Mouse (Mus musculus): ENCODE results near the gene Nfkb2. TPM values are rescaled to one million over a fixed set of nuclear protein-coding genes. Genes with fewer than 3 reads are reported as not detected.

Nfkb2 gene
- polyA plus RNA-seq, 1 experiment from 2014 or later: 6.8 TPM

DNA sequence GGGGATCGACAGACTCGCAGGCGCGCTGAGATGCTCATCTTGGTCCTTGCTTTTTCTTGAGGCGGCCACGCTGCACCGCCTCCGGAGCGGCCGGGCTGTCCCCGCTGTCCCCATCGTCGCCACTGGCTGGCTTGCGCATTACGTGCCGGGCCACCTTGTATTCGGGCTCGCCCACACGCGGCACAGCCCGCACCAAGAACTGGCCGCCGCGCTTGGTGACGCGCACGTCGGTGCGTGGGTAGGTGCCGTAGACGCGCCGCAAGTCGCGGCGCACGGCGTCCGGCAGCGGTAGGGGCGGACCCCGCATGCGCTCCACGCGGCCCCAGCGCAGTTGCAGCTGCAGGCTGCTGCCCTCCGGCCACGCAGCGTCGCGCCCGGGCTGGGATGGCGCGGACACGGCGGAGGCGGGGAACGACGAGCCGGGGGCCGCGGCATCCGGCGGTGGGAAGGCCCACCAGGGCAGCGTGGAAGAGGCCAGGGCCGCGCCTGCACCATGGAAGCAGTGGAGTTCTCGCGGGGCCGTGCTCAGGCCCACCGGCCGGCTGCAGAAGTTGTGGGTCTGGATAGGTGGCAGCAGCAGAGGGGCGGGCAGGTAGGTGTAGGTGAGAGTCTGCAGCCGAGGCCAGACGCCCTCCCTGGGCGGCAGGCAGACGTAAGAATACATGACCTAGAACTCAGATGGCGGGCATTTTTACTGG, 44.8 kb downstream of the Nfkb2 start:
- Histone ChIP-seq H3K9me3 (ENCODE audit: control insufficient read depth, low read length) (no peaks in the 10 kb centered on the region), H3K4me3 (ENCODE audit: low read depth, low read length) (peak overlapping the region; percentile 53), H3K27me3 (ENCODE audit: control insufficient read depth, insufficient read depth, low read length) (0 out of 2 replicates have a peak, but pooled peaks cover 6% of the 10 kb centered on the region), H3K27ac (replicated peaks; ENCODE audit: low read depth, low read length) (peak overlapping the region; percentile 22; the same call in 1 of the 2 replicates), H3K4me1 (ENCODE audit: control insufficient read depth, insufficient read depth, low read length) (no peaks in the 10 kb centered on the region), H3K36me3 (ENCODE audit: control insufficient read depth, insufficient read depth, low read length) (no peaks in the 10 kb centered on the region), H3K9ac (ENCODE audit: low read length) (peak overlapping the region; percentile 72), H3K4me2 (ENCODE audit: low read depth, severe bottlenecking) (peak overlapping the region; percentile 73)
- ATAC-seq (ENCODE audit: insufficient number of reproducible peaks, low FRiP score, low TSS enrichment, low read depth) (peak; percentile 73), DNase-seq (ENCODE audit: low spot score) (peak; percentile 73)
- WGBS: under 1% methylated on average over 77 of the region's 78 CpGs

DNA sequence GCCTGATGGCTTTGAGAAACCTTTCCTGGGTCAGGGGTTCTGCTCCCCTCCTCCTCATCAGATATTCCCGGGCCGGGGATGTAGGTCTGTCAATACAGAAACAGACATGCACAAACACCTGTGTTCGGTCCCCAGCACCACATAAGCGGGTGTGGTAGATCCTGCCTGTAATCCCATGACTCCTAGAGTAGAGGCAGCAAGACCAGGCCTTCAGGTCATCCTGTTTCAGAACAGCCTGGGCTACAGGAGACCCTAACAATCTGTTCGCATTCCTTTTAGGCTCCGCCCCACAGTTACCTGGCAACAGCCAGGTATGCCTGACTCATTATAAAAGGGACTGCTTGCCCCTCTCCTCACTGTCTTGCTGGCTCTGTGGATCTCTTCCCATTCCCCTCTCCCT, 45.4 kb downstream of the Nfkb2 start:
- WGBS: 31% methylated on average over 6 of the region's 6 CpGs
- peak overlapping the region; percentile 73 for H3K4me2 ChIP-seq (ENCODE audit: low read depth, severe bottlenecking)

DNA sequence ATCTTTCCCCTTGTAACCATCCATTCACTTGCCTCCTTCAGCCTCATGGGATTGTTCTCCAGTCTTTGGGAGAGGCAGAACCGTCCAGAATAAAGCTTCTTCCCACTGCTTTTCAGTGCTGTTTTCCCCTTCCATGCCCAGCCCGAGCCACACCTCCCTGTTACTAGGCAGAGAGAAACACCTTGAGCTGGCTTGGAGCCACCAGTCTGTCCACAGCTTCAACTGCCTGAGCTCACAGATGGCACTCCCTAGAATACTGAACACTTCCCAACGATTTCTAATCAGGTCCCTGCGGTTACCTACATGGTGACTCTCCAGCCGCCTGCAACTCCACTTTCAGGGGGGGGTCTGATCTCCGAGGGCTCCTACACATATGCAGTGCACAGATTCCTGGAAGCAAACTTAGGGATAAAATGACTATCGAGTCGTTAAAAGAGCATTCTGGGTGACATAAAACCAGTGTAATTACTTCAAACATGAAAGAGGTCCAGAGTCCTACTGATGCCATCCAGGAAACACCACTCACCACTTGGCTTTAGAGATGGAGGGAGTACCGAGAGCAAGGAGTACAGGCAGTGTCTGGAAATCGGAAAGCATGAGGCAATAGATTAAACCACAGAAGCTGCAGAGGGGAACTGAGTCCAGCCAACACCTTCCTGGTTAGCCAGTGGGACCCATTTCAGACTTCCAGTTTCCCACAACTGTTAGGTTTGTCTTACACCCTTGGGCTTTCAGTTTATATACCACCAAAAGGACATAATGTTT, 46.2 kb downstream of the Nfkb2 start, which contains the start of gene 2310034G01Rik:
2310034G01Rik (minus strand) TSS at position 135 of the 765 bp plus-strand sequence.
- Histone ChIP-seq H3K27me3 (ENCODE audit: control insufficient read depth, insufficient read depth, low read length) (0 out of 2 replicates have a peak, but pooled peaks cover 6% of the 10 kb centered on the region), H3K27ac (replicated peaks; ENCODE audit: low read depth, low read length) (no peak within 1 kb of the TSS), H3K36me3 (ENCODE audit: control insufficient read depth, insufficient read depth, low read length) (no peaks in the 10 kb centered on the region), H3K4me1 (ENCODE audit: control insufficient read depth, insufficient read depth, low read length) (no peaks in the 10 kb centered on the region), H3K4me3 (ENCODE audit: low read depth, low read length) (peak within 1 kb of the TSS; percentile 53), H3K9me3 (ENCODE audit: control insufficient read depth, low read length) (no peaks in the 10 kb centered on the region), H3K4me2 (ENCODE audit: low read depth, severe bottlenecking) (peak within 1 kb of the TSS; percentile 73), H3K9ac (ENCODE audit: low read length) (peak within 1 kb of the TSS; percentile 72)
- WGBS: 56% methylated on average over 10 of the region's 10 CpGs
- DNase-seq (ENCODE audit: low spot score) (no peak), ATAC-seq (ENCODE audit: insufficient number of reproducible peaks, low FRiP score, low TSS enrichment, low read depth) (no peak)

More for the DNA sequence above, 45.4 kb downstream of the Nfkb2 start:
- Histone ChIP-seq H3K4me3 (ENCODE audit: low read depth, low read length) (peak overlapping the region; percentile 53), H3K27ac (replicated peaks; ENCODE audit: low read depth, low read length) (no peak overlapping the region), H3K9ac (ENCODE audit: low read length) (peak overlapping the region; percentile 72; the same call in 1 of the 2 replicates), H3K9me3 (ENCODE audit: control insufficient read depth, low read length) (no peaks in the 10 kb centered on the region), H3K4me1 (ENCODE audit: control insufficient read depth, insufficient read depth, low read length) (no peaks in the 10 kb centered on the region), H3K27me3 (ENCODE audit: control insufficient read depth, insufficient read depth, low read length) (0 out of 2 replicates have a peak, but pooled peaks cover 6% of the 10 kb centered on the region), H3K36me3 (ENCODE audit: control insufficient read depth, insufficient read depth, low read length) (no peaks in the 10 kb centered on the region)
- no peak; the same call in 1 of the 2 replicates for ATAC-seq (ENCODE audit: insufficient number of reproducible peaks, low FRiP score, low TSS enrichment, low read depth)
- DNase-seq (ENCODE audit: low spot score): no peak

DNA sequence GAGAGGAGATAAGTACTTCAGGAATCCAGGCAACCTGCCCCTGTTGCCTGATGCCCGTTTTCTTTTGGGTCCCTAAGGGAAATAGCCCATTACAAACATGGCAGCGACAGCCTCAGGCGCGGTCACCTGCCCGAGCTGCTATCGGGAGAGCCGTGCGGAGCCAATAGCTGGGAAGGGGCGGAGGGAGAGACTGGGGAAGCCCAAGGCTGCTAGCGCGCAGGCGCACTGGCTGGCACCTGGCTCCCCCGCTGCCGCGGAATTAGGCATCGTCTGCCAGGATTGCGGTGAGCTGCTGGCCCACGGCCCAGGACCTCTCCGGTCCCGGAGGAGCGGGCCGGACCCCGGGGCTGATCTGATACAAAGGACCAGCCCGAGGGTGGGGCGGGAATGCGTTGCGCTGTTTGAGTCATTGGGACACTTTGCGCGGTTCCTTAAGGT, 52.6 kb downstream of the Nfkb2 start:
- Histone ChIP-seq H3K27ac (replicated peaks; ENCODE audit: low read depth, low read length) (no peak overlapping the region), H3K9ac (ENCODE audit: low read length) (peak overlapping the region; percentile 58)

DNA sequence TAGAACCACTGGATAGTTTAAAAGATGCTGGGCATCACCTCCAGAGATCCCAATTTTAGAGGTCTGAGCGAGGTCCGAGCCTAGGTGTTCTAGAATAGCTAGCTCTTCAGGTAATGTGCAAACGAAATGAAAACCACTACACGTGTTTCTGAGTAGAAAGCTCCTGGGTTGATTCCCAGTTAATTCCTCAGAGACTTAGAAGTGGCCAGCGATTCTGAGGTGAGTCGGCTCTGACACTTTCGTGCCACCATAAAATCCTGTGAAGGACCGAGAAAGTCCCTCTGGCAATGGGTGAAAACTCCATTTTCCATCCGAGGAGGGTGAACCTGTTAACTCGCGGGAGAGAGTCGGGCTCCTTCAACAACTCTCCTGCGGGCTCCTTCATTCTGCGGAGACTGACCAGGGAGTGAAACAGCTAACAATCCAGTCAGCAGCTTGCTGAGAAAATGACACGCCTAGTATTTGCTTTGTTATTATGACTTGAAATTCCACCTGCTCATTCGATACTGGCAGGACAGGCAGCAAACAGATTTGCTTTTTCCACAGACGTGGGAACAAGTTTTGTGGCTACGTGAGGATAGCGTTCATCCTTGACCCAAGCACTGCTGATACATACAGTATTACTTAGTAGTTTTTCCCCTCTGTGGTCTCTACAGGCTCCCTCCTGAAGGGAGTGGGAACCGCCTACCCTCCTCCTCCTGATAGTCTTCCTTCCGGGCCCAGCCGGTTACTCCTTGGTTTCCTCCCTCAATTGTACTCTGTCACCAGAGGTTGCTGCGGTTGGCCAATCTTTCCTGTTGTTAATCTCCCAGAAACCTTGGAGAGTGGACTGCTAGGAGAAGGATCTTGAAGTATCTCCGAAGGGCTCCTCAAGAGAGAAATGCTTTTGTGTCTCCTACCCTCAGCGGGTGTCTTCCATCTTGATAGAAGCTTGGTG, 53.5 kb downstream of the Nfkb2 start:
- Histone ChIP-seq H3K9ac (ENCODE audit: low read length) (peak overlapping the region; percentile 58; the same call in 1 of the 2 replicates), H3K27me3 (ENCODE audit: control insufficient read depth, insufficient read depth, low read length) (peaks cover 15% of the 10 kb centered on the region), H3K4me1 (ENCODE audit: control insufficient read depth, insufficient read depth, low read length) (peaks cover 2% of the 10 kb centered on the region; the same call in 1 of the 2 replicates), H3K27ac (replicated peaks; ENCODE audit: low read depth, low read length) (no peak overlapping the region), H3K36me3 (ENCODE audit: control insufficient read depth, insufficient read depth, low read length) (no peaks in the 10 kb centered on the region), H3K9me3 (ENCODE audit: control insufficient read depth, low read length) (no peaks in the 10 kb centered on the region), H3K4me2 (ENCODE audit: low read depth, severe bottlenecking) (peak overlapping the region; percentile 68), H3K4me3 (ENCODE audit: low read depth, low read length) (peak overlapping the region; percentile 37; the same call in 1 of the 2 replicates)
- WGBS: 20% methylated on average over 25 of the region's 25 CpGs
- no peak for DNase-seq (ENCODE audit: low spot score)
- no peak for ATAC-seq (ENCODE audit: insufficient number of reproducible peaks, low FRiP score, low TSS enrichment, low read depth)

More for the DNA sequence above, 52.6 kb downstream of the Nfkb2 start:
- Histone ChIP-seq H3K36me3 (ENCODE audit: control insufficient read depth, insufficient read depth, low read length) (no peaks in the 10 kb centered on the region), H3K4me1 (ENCODE audit: control insufficient read depth, insufficient read depth, low read length) (peaks cover 2% of the 10 kb centered on the region; the same call in 1 of the 2 replicates), H3K27me3 (ENCODE audit: control insufficient read depth, insufficient read depth, low read length) (peaks cover 15% of the 10 kb centered on the region), H3K9me3 (ENCODE audit: control insufficient read depth, low read length) (no peaks in the 10 kb centered on the region), H3K4me2 (ENCODE audit: low read depth, severe bottlenecking) (peak overlapping the region; percentile 68), H3K4me3 (ENCODE audit: low read depth, low read length) (peak overlapping the region; percentile 37)
- DNase-seq (ENCODE audit: low spot score) (peak; percentile 86), ATAC-seq (ENCODE audit: insufficient number of reproducible peaks, low FRiP score, low TSS enrichment, low read depth) (peak; percentile 76; the same call in 1 of the 2 replicates)
- WGBS: 1% methylated on average over 29 of the region's 29 CpGs

DNA sequence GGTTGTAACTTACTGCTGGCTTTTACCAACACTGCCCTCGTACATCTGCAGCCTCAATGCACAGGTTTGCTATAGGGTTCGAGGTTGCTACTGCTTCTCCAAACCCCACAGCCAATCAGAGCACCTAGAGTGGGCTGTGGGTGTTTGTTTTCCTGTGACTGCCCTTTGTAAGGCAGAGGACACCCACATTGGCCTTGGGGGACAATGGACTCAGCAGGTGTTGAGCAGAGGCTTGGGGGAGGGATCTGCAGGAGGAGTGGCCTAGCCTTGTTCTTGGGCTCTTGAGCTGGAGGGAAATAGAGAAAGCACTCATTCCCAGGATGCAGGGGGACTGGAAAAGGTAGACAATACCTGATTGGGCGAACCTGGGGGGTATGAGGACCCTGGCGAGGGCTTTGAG, 54.3 kb downstream of the Nfkb2 start:
- no peak overlapping the region for H3K4me3 ChIP-seq (ENCODE audit: low read depth, low read length)
- H3K4me1 ChIP-seq (ENCODE audit: control insufficient read depth, insufficient read depth, low read length): peaks cover 2% of the 10 kb centered on the region; the same call in 1 of the 2 replicates
- H3K4me2 ChIP-seq (ENCODE audit: low read depth, severe bottlenecking): no peak overlapping the region
- H3K27ac ChIP-seq (replicated peaks; ENCODE audit: low read depth, low read length): no peak overlapping the region
- H3K27me3 ChIP-seq (ENCODE audit: control insufficient read depth, insufficient read depth, low read length): peaks cover 15% of the 10 kb centered on the region
- WGBS: 62% methylated on average over 4 of the region's 4 CpGs
- DNase-seq (ENCODE audit: low spot score) (no peak), ATAC-seq (ENCODE audit: insufficient number of reproducible peaks, low FRiP score, low TSS enrichment, low read depth) (no peak)
- no peaks in the 10 kb centered on the region for H3K9me3 ChIP-seq (ENCODE audit: control insufficient read depth, low read length)
- H3K9ac ChIP-seq (ENCODE audit: low read length): no peak overlapping the region
- no peaks in the 10 kb centered on the region for H3K36me3 ChIP-seq (ENCODE audit: control insufficient read depth, insufficient read depth, low read length)
